Mouse (Mus musculus) gastrocnemius, adult 2 months (tissue): ENCODE data around the gene Rab31. TPM values are rescaled to one million over a fixed set of nuclear protein-coding genes. Genes with fewer than 3 reads are reported as not detected.

ENCODE experiments used
- DNase-seq: peaks from one replicate; pipeline ENCODE4 v3.0.0; 2022
- H3K27ac ChIP-seq: fragments of 200-600 bp; 2 replicates; pipeline ENCODE4 v1.8.1; 2022; ENCODE audit warnings: mild to moderate bottlenecking
- H3K4me3 ChIP-seq: fragments of 200-600 bp; 2 replicates; pipeline ENCODE4 v1.8.1; 2022; ENCODE audit warnings: mild to moderate bottlenecking, moderate library complexity
- CTCF ChIP-seq: fragments of 200-600 bp; IDR thresholded peaks from 2 replicates; pipeline ENCODE4 v1.8.1; 2022; ENCODE audit warnings: antibody characterized with exemption, mild to moderate bottlenecking, moderate library complexity
- intact Hi-C: fragments of 180-260 bp; cut with DNase I; formaldehyde crosslinking; loops from one replicate; pipeline ENCODE4 v1.15.1; 2025
- total RNA-seq, 2 experiments: library from RNA; stranded (reverse); gene quantifications; 2 replicates each; pipeline ENCODE4 v1.2.3; 2021

The Rab31 gene
- total RNA-seq, 2 experiments from 2014 or later = 3.4 to 7.4 TPM

DNA sequence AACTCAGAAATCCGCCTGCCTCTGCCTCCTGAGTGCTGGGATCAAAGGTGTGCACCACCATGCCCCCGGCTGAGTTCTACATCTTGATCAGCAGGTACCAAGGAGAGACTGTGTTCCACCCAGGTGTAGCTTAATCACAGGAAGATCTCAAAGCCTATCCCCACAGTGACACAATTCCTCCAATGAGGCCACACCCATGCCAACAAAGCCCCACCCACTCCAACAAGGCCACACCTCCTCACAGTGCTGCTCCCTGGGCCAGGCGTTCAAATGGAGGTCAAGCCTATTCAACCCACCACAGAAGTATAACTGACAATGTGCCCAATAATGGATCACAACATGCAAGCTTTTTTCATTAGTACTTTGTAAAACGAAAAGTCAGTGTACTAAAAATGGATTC lies 4.9 kb upstream of the Rab31 start:
- no peak for TF ChIP-seq CTCF
- Histone ChIP-seq H3K4me3 (no peak overlapping the region), H3K27ac (no peak overlapping the region)
- intact Hi-C loops = no loop called here
- no peak for DNase-seq

DNA sequence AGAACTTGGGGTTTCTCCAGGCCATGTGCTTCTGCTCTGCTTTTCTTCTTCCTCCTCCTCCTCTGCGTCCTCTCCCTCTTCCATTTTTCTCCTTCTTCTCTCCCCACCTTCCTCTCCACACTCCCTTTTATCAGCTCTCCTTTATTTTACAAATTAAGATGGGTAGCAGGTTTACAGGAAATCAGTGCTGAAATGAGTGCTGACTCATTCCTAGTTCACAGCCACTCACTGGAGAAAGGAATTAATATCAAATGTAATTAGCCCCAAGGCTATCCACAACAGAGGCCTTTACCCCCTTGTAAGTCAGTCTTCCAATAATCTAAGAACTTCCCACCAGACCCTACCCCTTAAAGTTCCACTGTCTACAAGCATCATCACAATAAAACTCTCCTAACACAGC lies 3.7 kb upstream of the Rab31 start:
- no peak overlapping the region for H3K4me3 ChIP-seq
- intact Hi-C loops = no loop called here
- no peak for DNase-seq
- H3K27ac ChIP-seq = no peak overlapping the region
- no peak for TF ChIP-seq CTCF

DNA sequence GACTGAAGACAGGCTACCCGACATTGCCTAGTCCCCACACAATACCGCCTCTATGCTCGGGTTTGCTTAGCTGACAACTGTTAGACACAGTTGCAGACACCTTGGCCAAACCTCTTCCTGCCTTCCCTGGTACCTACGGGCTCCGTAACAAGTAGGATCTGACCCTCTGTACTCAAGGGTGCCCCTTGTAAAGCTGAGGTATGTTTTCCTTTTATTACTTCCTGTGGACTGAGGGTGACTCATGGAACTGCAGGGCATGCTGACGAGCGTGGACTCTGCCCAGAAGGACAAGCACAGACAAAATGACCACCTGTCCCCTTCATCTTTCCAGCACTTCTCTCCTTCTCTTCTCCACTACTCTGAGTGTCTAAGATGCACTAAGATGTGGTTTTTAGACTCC lies 1.9 kb upstream of the Rab31 start:
- no peak for TF ChIP-seq CTCF
- H3K27ac ChIP-seq = no peak overlapping the region

DNA sequence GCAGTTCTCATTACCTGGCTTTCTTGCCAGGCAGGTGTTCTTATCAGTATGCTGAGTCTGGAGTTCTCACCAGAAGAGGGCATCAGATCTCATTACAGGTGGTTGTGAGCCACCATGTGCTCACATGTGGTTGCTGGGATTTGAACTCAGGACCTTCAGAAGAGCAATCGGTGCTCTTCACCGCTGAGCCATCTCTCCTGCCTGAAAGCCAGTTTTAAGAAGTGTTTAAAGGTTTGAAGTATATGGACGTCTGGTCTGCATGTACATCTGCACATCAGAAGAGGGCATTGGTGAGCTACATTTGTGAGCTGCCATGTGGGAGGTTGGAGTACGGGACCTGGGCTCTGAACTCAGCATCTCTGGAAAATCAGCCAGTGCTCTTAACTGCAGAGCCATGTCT lies 1.1 kb upstream of the Rab31 start:
- no peak for DNase-seq
- peak; percentile 50 for TF ChIP-seq CTCF
- H3K27ac ChIP-seq = no peak overlapping the region
- intact Hi-C loops = loop anchor here (5.0 kb wide), 2 partner anchors 66 to 161 kb away; partner anchors contain the start of gene Vapa
- no peak overlapping the region for H3K4me3 ChIP-seq

More for the DNA sequence above, 1.9 kb upstream of the Rab31 start:
- no peak overlapping the region for H3K4me3 ChIP-seq
- intact Hi-C loops = loop anchor here (5.0 kb wide), 2 partner anchors 67 to 162 kb away; partner anchors contain the start of gene Vapa
- DNase-seq = no peak

DNA sequence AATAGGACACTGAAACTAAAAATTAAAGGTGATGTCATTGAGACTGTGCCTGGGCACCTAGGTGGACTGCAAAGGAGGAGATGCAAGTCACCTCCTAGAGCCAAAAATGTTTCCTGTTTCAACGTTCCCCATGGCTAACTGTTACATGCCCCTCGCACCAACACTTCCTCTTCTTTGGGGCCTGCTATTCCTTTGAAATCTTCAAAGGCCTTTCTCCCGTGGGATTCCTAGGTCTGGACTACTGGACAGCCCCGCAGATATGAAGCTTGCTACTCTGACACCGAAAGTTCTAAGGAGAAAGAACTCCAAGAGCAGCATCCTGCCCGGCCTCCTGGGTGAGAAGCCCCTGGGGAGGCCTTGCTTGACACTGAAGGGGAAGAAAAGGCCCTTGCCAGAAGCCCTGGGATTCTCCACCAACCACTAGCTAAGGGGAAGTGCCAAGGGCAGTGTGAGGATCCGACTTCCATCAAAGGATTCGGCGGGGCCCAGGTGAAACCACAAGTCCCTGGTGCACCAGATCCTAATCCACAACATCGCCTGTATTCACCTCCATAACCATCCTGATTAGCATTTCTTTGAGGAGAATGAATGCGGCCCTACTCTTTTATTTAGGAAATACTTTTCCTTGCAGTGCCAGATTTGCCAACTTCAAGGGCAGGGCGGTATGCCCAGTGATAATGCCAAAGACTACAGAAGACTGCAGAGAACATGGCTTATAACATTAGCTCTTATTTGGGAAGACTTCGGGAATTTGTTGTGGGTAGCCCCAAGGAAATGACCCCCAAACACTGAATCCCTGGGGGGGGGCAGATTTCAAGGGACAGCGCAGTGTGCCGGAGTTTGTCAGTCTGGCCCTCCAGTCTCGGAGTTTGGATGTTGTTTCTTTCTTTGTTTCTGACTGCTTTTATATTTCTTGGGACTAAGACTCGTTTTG lies 1.3 kb downstream of the Rab31 start:
- no peak for TF ChIP-seq CTCF
- H3K4me3 ChIP-seq = peak overlapping the region; percentile 94
- H3K27ac ChIP-seq = peak overlapping the region; percentile 88
- intact Hi-C loops = loop anchor here (5.0 kb wide), 2 partner anchors 64 to 159 kb away; partner anchors contain the start of gene Vapa
- DNase-seq = peak; percentile 42

DNA sequence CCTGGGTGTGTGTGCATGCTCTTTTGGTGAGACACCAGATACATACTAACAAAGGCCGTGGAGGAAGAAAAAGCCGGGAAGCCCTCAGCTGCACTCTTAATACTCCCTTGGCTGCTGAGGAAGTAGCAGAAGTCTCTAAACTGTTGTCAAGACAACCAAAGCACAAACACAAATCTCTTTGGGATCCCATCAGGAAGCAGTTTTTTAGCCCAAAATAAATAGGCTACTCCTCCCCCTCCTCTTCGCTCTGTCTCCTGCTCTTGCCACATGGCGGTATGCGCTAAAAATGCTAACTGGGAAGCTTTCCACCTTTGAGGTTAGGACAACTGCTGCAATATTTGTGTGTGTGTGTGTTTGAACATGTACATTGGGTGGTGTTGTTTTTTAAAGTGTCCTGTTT lies 4.1 kb downstream of the Rab31 start:
- intact Hi-C loops = no loop called here
- H3K27ac ChIP-seq = peak overlapping the region; percentile 51
- no peak for DNase-seq
- TF ChIP-seq CTCF = no peak
- peak overlapping the region; percentile 7; the same call in 1 of the 2 replicates for H3K4me3 ChIP-seq

DNA sequence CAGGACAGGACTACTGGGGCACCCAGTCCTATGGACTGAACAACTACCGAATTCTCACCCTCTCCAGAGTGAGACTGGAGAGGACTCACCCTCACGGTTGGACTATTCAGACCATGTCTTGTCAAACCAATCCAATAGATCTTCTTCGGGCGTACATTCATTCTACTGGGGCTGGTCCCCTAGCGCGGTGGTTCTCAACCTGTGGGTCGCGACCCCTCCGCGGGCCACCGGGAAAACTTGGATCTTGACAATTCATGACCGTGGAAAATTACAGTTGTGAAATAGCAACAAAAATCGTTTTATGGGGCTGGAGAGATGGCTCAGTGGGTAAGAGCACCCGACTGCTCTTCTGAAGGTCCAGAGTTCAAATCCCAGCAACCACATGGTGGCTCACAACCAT lies 9.3 kb downstream of the Rab31 start:
- Histone ChIP-seq H3K27ac (no peak overlapping the region), H3K4me3 (no peak overlapping the region)
- intact Hi-C loops = no loop called here
- DNase-seq = no peak
- no peak for TF ChIP-seq CTCF

DNA sequence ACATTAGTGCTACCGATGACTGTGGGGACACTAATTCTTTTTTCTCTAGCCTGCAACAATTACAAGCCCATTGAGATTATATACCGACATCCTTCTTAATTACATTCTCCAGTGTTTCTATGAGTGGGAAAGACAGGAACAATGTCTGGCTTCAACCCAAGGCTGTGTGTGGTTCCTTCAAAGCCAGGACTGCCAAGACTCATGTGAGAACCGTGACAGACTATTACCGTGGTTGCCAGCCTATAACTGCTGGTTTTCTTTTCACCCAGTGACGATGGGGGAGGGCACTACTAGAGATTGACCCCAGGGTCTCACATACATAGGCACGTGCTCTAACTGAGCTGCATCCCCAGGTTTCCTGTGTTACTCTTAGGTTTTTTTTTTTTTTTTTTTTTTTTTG lies 15.4 kb downstream of the Rab31 start:
- intact Hi-C loops = no loop called here
- Histone ChIP-seq H3K4me3 (no peak overlapping the region), H3K27ac (no peak overlapping the region)
- no peak for TF ChIP-seq CTCF
- no peak for DNase-seq

DNA sequence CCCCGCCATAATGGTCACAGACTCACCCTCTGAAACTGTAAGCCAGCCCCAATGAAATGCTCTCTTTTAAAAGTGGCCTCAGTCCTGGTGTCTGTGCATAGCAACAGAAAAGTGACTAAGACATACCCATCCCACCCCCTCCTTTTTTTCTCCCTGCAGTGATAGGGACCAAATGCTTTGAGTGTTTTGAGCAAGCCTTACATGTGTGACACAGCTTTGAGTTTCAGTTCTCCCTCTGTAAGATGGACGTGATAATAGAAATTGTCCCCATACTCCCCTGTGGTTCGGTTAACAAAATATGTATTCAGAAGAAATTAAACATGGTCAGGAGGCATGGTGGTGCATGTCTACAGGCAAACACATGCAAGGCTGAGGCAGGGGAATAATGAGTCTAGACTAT lies 16.7 kb downstream of the Rab31 start:
- intact Hi-C loops = no loop called here
- no peak overlapping the region for H3K4me3 ChIP-seq
- no peak for TF ChIP-seq CTCF
- no peak overlapping the region for H3K27ac ChIP-seq
- no peak for DNase-seq

DNA sequence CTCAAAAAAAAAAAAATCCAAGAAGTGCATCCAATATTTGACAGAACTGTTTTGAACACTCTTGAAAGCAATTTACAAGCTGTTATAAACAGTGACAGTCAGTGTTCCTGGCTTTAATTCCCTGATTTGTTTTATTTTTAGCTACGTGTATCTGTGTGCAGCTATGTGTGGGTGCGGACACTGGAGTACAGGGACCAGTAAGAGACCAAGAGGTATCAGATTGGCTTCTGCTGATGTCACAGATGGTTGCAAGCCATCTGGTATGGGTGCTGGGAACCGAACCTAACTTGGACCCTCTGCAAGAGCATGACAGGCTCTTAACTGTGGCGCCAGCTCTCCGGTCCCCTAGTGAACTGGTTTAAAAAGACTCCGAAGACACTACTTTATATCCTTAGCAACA lies 19.4 kb downstream of the Rab31 start:
- DNase-seq = no peak
- no peak overlapping the region for H3K27ac ChIP-seq
- intact Hi-C loops = no loop called here
- no peak overlapping the region for H3K4me3 ChIP-seq
- TF ChIP-seq CTCF = no peak

DNA sequence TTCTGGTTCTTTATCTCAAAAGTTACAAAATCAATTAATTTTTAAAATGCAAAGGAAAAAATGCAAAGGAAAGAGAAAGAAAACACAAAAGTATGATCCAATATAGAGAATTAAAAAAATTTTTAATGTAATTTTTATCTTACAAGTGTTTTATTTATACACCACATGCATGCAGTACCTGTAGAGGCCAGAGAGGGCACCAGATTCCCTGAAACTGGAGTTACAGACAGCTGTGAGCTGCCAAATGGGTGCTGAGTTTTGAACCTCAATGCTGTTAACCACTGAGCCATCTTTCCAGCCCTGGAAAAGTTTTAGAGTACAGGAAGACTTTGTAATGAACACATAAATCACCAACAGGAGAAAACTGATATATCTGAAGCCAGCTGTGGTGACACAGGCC lies 22.3 kb downstream of the Rab31 start:
- intact Hi-C loops = no loop called here

DNA sequence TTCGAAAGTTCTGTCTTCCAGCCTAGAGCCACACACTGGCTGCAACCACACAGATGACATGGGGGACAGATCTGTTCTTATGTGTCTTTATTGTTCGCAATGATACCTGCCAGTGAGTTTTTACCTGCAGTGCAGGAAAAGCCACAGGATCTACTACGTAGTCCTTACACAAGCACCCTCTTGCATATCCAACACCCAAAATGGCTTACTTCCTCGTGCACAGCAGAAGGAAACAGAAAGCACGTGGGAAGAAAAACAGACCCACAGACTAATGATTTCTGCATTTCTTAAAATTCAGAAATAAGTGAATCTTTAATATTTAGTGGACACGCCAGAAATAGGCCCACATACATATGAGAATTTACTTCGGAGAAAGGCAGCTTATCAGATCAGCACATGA lies 22.7 kb downstream of the Rab31 start:
- intact Hi-C loops = no loop called here
- no peak overlapping the region for H3K27ac ChIP-seq
- no peak for DNase-seq
- TF ChIP-seq CTCF = no peak
- no peak overlapping the region for H3K4me3 ChIP-seq

More for the DNA sequence above, 22.3 kb downstream of the Rab31 start:
- TF ChIP-seq CTCF = peak; percentile 39; the same call in 1 of the 2 replicates
- Histone ChIP-seq H3K4me3 (no peak overlapping the region), H3K27ac (no peak overlapping the region)
- DNase-seq = no peak

DNA sequence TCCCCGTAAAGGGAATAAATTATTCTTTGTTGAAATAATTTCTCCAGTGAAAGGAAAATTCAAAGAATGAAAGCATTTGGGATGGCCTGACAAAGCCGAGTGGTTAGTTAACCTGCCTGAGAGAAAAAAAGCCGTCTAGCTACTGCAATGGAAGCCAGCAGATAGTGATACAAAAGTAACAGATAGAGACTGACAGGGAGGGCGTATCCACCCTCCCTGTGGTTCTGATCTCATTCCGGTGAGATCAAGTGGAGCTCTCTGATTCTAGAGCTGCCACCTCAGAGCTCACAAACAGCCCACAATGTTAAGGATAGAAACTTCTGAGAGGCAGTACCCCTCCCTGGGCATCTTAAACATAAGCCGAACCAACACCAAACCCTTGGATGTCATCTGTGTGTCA lies 23.6 kb downstream of the Rab31 start:
- no peak for TF ChIP-seq CTCF
- DNase-seq = no peak
- intact Hi-C loops = no loop called here
- Histone ChIP-seq H3K4me3 (no peak overlapping the region), H3K27ac (no peak overlapping the region)

DNA sequence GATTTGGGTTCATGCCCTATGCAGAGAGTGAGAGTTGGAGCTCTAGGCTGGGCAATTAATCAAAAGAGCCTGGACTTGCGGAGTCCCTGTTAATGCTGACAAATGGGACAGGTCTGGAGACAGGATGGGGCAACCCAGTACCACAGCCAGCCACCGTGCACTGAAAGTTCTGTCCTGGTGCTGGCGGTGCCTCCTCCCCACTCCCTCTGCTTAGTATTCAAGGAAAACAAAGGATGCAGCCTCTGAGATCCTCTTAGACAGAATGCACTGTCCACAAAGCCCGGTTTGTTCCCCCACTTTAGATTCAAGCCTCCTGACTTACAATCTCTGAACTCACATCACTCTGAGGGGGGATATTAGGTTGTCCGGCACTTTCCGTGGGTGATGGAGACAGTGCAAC lies 26.2 kb downstream of the Rab31 start:
- no peak for TF ChIP-seq CTCF
- Histone ChIP-seq H3K27ac (no peak overlapping the region), H3K4me3 (no peak overlapping the region)
- intact Hi-C loops = no loop called here
- DNase-seq = no peak
